In the genomic region with DNA sequence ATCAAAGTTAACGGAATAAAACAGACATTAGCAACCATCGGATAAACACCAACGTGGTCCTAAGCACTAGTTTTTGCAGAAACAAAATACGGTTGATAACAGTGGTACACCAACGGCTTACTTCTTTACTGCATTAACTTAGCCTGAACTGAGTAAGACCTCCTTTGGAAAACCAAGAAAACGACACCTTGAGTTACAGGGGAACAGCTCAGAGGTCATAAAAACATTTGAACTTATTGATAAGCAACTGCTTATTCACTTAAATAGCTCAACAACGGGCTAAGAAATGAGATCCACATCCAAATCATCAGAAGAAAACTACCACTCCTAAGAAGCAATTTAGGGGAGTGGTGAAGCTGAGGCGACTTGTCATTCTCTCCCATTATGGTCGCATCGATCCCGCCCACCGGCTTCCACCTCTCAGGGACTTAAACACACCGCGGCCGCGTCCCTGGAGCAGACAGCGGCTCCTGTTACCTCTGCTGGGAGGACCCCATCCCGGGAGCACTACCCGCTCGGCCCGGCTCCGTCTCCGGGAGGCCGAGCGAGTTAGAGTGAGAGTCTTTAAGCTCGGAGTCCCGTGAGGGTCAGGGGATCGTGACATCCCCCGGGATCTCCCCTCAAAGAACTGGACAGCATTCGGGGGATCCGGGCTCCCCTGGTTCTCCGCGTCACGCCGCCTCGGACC, we compare ENCODE assay signal across 8 mouse cellular contexts. TPM values are rescaled to one million over a fixed set of nuclear protein-coding genes. Genes with fewer than 3 reads are reported as not detected.
DNase-seq lines count a peak whose midpoint lies in the region; ATAC-seq and TF ChIP-seq lines count a peak whose summit lies in the region.
"Not testable (repeated sequence)": the region's sequence is repeated elsewhere in the genome, so short reads cannot be mapped to it uniquely, and the experiment has no call there.

No protein-coding gene starts in this region.

- peaks cover 19% of the 10 kb centered on the region for H3K4me1 ChIP-seq in G1E (ENCODE audit: insufficient read depth, low read depth, low read length)
- H3K4me1 ChIP-seq in hindbrain, embryonic 15.5 days (replicated peaks) = peaks cover 29% of the 10 kb centered on the region
- peaks cover 12% of the 10 kb centered on the region for H3K4me1 ChIP-seq in lung, embryonic 16.5 days (replicated peaks; ENCODE audit: control insufficient read depth, insufficient read depth, low read length)
- peaks cover 14% of the 10 kb centered on the region for H3K4me1 ChIP-seq in neural tube, embryonic 12.5 days
- H3K4me1 ChIP-seq in stomach, postnatal 0 days (replicated peaks; ENCODE audit: control insufficient read depth, insufficient read depth) = not testable (repeated sequence)

- not testable (repeated sequence) for H3K9me3 ChIP-seq in G1E (replicated peaks); hindbrain, embryonic 15.5 days; lung, embryonic 16.5 days (ENCODE audit: control insufficient read depth, low read length); neural tube, embryonic 12.5 days; stomach, postnatal 0 days (ENCODE audit: control insufficient read depth, low read length)

- not testable (repeated sequence) for DNase-seq in G1E (ENCODE audit: low spot score)
- peak; percentile 68 for DNase-seq in cerebellum, adult 9-10 months
- peak; percentile 29 for DNase-seq in left cerebral cortex, adult 11 months (ENCODE audit: low spot score)
- peak; percentile 19 for DNase-seq in stomach, postnatal 0 days (ENCODE audit: low spot score)

- not testable (repeated sequence) for TF ChIP-seq CTCF in G1E (IDR thresholded peaks at IDR 0.05; ENCODE audit: low read depth, low read length); stomach, postnatal 0 days (IDR thresholded peaks at IDR 0.05; ENCODE audit: low read depth)

- H3K4me2 ChIP-seq in hindbrain, embryonic 15.5 days = peak overlapping the region; percentile 65
- H3K4me2 ChIP-seq in lung, embryonic 16.5 days (ENCODE audit: low read depth, low read length) = peak overlapping the region; percentile 59
- H3K4me2 ChIP-seq in neural tube, embryonic 12.5 days (replicated peaks) = peak overlapping the region; percentile 71
- H3K4me2 ChIP-seq in stomach, postnatal 0 days (replicated peaks; ENCODE audit: low read depth) = peak overlapping the region; percentile 52

- H3K4me3 ChIP-seq in G1E (ENCODE audit: low read depth, low read length) = peak overlapping the region; percentile 81
- peak overlapping the region; percentile 80 for H3K4me3 ChIP-seq in hindbrain, embryonic 15.5 days
- peak overlapping the region; percentile 80 for H3K4me3 ChIP-seq in lung, embryonic 16.5 days (ENCODE audit: low read length)
- H3K4me3 ChIP-seq in neural tube, embryonic 12.5 days = peak overlapping the region; percentile 74
- H3K4me3 ChIP-seq in stomach, postnatal 0 days (ENCODE audit: low read depth, low read length) = peak overlapping the region; percentile 82

- peak overlapping the region; percentile 84 for H3K9ac ChIP-seq in hindbrain, embryonic 15.5 days
- H3K9ac ChIP-seq in lung, embryonic 16.5 days (ENCODE audit: low read length) = peak overlapping the region; percentile 89
- H3K9ac ChIP-seq in neural tube, embryonic 12.5 days = peak overlapping the region; percentile 91
- H3K9ac ChIP-seq in stomach, postnatal 0 days (ENCODE audit: low read length) = peak overlapping the region; percentile 85

- not testable (repeated sequence) for H3K36me3 ChIP-seq in G1E (replicated peaks); hindbrain, embryonic 15.5 days; lung, embryonic 16.5 days (ENCODE audit: control insufficient read depth, insufficient read depth, low read length); neural tube, embryonic 12.5 days; stomach, postnatal 0 days (ENCODE audit: control insufficient read depth, insufficient read depth, low read length)

- ATAC-seq in G1E (ENCODE audit: extremely low read depth, insufficient number of reproducible peaks, low FRiP score, poor library complexity, severe bottlenecking) = peak; percentile 45
- peak; percentile 45 for ATAC-seq in frontal cortex, adult (ENCODE audit: low TSS enrichment)
- ATAC-seq in hindbrain, embryonic 15.5 days (ENCODE audit: low FRiP score, low read depth) = peak; percentile 38
- peak; percentile 48; the same call in 1 of the 2 replicates for ATAC-seq in lung, embryonic 16.5 days (ENCODE audit: low read depth)
- peak; percentile 54 for ATAC-seq in neural tube, embryonic 12.5 days (ENCODE audit: low FRiP score, low read depth)
- ATAC-seq in stomach, postnatal 0 days (ENCODE audit: low FRiP score, low TSS enrichment) = peak; percentile 45

- not testable (repeated sequence) for TF ChIP-seq EP300 in stomach, postnatal 0 days (optimal IDR thresholded peaks at IDR 0.05)

- whole genome bisulfite sequencing in hindbrain, embryonic 15.5 days = 4% methylated on average over 33 of the region's 36 CpGs
- WGBS in lung, embryonic 16.5 days = 4% methylated on average over 24 of the region's 36 CpGs
- 5% methylated on average over 36 of the region's 36 CpGs for WGBS in neural tube, embryonic 12.5 days
- 3% methylated on average over 17 of the region's 36 CpGs for WGBS in stomach, postnatal 0 days

- not testable (repeated sequence) for H3K27me3 ChIP-seq in G1E (ENCODE audit: insufficient read depth, low read length); hindbrain, embryonic 15.5 days; lung, embryonic 16.5 days (ENCODE audit: control insufficient read depth, insufficient read depth, low read depth, low read length); neural tube, embryonic 12.5 days (replicated peaks); stomach, postnatal 0 days (ENCODE audit: control insufficient read depth, insufficient read depth, low read length)

- peak overlapping the region; percentile 96 for H3K27ac ChIP-seq in hindbrain, embryonic 15.5 days (replicated peaks)
- peak overlapping the region; percentile 91 for H3K27ac ChIP-seq in lung, embryonic 16.5 days (ENCODE audit: low read length)
- H3K27ac ChIP-seq in neural tube, embryonic 12.5 days = peak overlapping the region; percentile 88
- H3K27ac ChIP-seq in stomach, postnatal 0 days (replicated peaks) = peak overlapping the region; percentile 96

RNA-seq across cellular contexts. Expression of gene Ppp6c, which starts 0.8 kb away (rescaled TPM):
- total RNA-seq in G1E (2014; fragmentation: Nextera tagmentation) = 167 and 204 TPM in 2 replicates
- 79.1 and 93.4 TPM in 2 replicates for total RNA-seq in G1E (2017)
- 2.1 and 3.8 TPM in 2 replicates for polyA plus RNA-seq in G1E (2012)
- polyA plus RNA-seq in hindbrain, embryonic 15.5 days (2015; fragmentation: Nextera tagmentation; extraction: Ambion mirVana) = 68.5 and 70.5 TPM in 2 replicates
- 86.0 and 87.9 TPM in 2 replicates for polyA plus RNA-seq in lung, embryonic 16.5 days (2015; fragmentation: Nextera tagmentation; extraction: Ambion mirVana)
- polyA plus RNA-seq in neural tube, embryonic 12.5 days (2016; fragmentation: Nextera tagmentation; extraction: Ambion mirVana) = 72.0 and 81.1 TPM in 2 replicates
- 59.5 and 59.6 TPM in 2 replicates for polyA plus RNA-seq in stomach, postnatal 0 days (2015; fragmentation: Nextera tagmentation; extraction: Ambion mirVana)

RNA-seq across cellular contexts. Expression of gene Scai, which starts 34.9 kb away (rescaled TPM):
- total RNA-seq in G1E (2014; fragmentation: Nextera tagmentation) (28.6 and 31.7 TPM in 2 replicates), G1E (2017) (9.3 and 9.7 TPM in 2 replicates)
- polyA plus RNA-seq in G1E (2012) = 35.4 and 38.6 TPM in 2 replicates
- 15.4 and 18.7 TPM in 2 replicates for polyA plus RNA-seq in hindbrain, embryonic 15.5 days (2015; fragmentation: Nextera tagmentation; extraction: Ambion mirVana)
- 8.3 and 9.0 TPM in 2 replicates for polyA plus RNA-seq in lung, embryonic 16.5 days (2015; fragmentation: Nextera tagmentation; extraction: Ambion mirVana)
- 16.5 and 16.8 TPM in 2 replicates for polyA plus RNA-seq in neural tube, embryonic 12.5 days (2016; fragmentation: Nextera tagmentation; extraction: Ambion mirVana)
- 2.6 and 3.3 TPM in 2 replicates for polyA plus RNA-seq in stomach, postnatal 0 days (2015; fragmentation: Nextera tagmentation; extraction: Ambion mirVana)

Comparison
In these comparisons a context has a peak if more than half of its experiments do, and no peak if none do; other contexts are left out.
1. RNA of gene Ppp6c, which starts 0.8 kb away (polyA plus RNA-seq): 86.0 to 87.9 TPM in lung, embryonic 16.5 days, 72.0 to 81.1 TPM in neural tube, embryonic 12.5 days, 68.5 to 70.5 TPM in hindbrain, embryonic 15.5 days and 59.5 to 59.6 TPM in stomach, postnatal 0 days; 2.1 to 3.8 TPM in G1E; every median in the first group is over 10 times any median in the second.
2. Peak in every context shown above with its lines, with median percentiles within 50 percentile points of each other: ATAC-seq, H3K4me3 ChIP-seq, H3K27ac ChIP-seq, H3K4me2 ChIP-seq and H3K9ac ChIP-seq.